Mouse (Mus musculus): Measurements from ENCODE around the gene Best1. TPM values are rescaled to one million over a fixed set of nuclear protein-coding genes. Genes with fewer than 3 reads are reported as not detected.

The Best1 gene
- total and polyA plus RNA-seq, 3 experiments = 0.17 to 0.62 (median 0.46) TPM

Other genes starting within 250 kb of the Best1 start
- not detected for gene Scgb2a2, start 154.1 kb downstream of the Best1 start, total RNA-seq (2021)
- gene Scgb2a2, start 154.1 kb downstream of the Best1 start, polyA plus RNA-seq (2012; rRNA removed) = not detected in 2 replicates
- 10 to 100 TPM in 1 of 2 experiments, 1 to 10 TPM in 1; 9.4 to 11.1 TPM for gene Incenp, start 102.1 kb downstream of the Best1 start, total RNA-seq (2021)
- gene Incenp, start 102.1 kb downstream of the Best1 start, polyA plus RNA-seq (2012; rRNA removed) = 4.1 and 5.1 TPM in 2 replicates
- 1,000 to 10,000 TPM; 3,718 to 3,915 TPM for gene Fth1, start 21.0 kb downstream of the Best1 start, total RNA-seq (2021)
- 39,639 and 47,224 TPM in 2 replicates for gene Fth1, start 21.0 kb downstream of the Best1 start, polyA plus RNA-seq (2012; rRNA removed)
- gene Rab3il1, start within 50 bp of the Best1 start, total RNA-seq (2021) = 10 to 100 TPM in 1 of 2 experiments, 1 to 10 TPM in 1; 4.1 to 10.3 TPM
- gene Rab3il1, start within 50 bp of the Best1 start, polyA plus RNA-seq (2012; rRNA removed) = 9.1 and 9.4 TPM in 2 replicates
- 10 to 100 TPM; 13.3 to 17.6 TPM for gene Fads3, start 39.9 kb upstream of the Best1 start, total RNA-seq (2021)
- gene Fads3, start 39.9 kb upstream of the Best1 start, polyA plus RNA-seq (2012; rRNA removed) = 57.7 and 61.3 TPM in 2 replicates
- 1,000 to 10,000 TPM; 1,573 to 1,677 TPM for gene Fads2, start 100.1 kb upstream of the Best1 start, total RNA-seq (2021)
- 836 and 1,349 TPM in 2 replicates for gene Fads2, start 100.1 kb upstream of the Best1 start, polyA plus RNA-seq (2012; rRNA removed)
- 1,000 to 10,000 TPM in 1 of 2 experiments, 100 to 1,000 TPM in 1; 745 to 1,239 TPM for gene Fads1, start 181.3 kb upstream of the Best1 start, total RNA-seq (2021)
- gene Fads1, start 181.3 kb upstream of the Best1 start, polyA plus RNA-seq (2012; rRNA removed) = 203 and 332 TPM in 2 replicates
- gene Tmem258, start 202.4 kb upstream of the Best1 start, total RNA-seq (2021) = 100 to 1,000 TPM; 180 to 185 TPM
- gene Tmem258, start 202.4 kb upstream of the Best1 start, polyA plus RNA-seq (2012; rRNA removed) = 81.8 and 98.2 TPM in 2 replicates
- gene Fen1, start 202.5 kb upstream of the Best1 start, total RNA-seq (2021) = 10 to 100 TPM in 1 of 2 experiments, 1 to 10 TPM in 1; 8.6 to 10.9 TPM
- gene Fen1, start 202.5 kb upstream of the Best1 start, polyA plus RNA-seq (2012; rRNA removed) = 4.6 and 7.0 TPM in 2 replicates
- gene Myrf, start 239.1 kb upstream of the Best1 start, total RNA-seq (2021) = 1 to 10 TPM; 2.3 to 2.7 TPM
- 2.5 and 3.1 TPM in 2 replicates for gene Myrf, start 239.1 kb upstream of the Best1 start, polyA plus RNA-seq (2012; rRNA removed)